Mouse (Mus musculus) urinary bladder, postnatal 4 days (tissue): ENCODE measurements around the gene Prss16.
A peak's percentile ranks its signal among the peaks of the same experiment; 100 is the strongest.

Experiments
- DNase-seq, 2 experiments: peaks; one replicate each; pipeline ENCODE4 v3.0.0; 2021 to 2022; ENCODE audit warnings: low spot score in 2 of 2

The Prss16 gene

DNA sequence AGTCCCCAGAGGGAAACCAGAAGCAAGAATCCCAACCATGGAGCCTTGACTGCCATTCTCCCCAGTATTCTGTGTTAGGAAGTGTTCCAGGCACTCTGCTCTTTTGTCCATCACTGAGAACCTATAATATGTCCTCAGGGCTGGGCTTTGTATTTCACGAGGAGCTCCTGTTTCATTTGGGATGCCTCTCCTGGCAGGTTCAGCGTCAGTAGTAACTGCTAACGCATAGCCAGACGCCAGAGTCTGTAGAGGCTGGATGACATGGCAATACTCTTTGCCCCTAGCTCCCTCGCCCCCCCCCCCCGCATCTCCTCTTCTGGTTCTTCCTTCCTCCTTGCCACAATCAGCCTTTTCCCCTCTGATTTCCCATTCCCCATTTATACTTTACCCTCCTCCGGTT, at the start of gene Prss16:
Gene Prss16, minus strand, starts transcription at position 101 of the 400 bp plus-strand sequence.
- DNase-seq = no peak

DNA sequence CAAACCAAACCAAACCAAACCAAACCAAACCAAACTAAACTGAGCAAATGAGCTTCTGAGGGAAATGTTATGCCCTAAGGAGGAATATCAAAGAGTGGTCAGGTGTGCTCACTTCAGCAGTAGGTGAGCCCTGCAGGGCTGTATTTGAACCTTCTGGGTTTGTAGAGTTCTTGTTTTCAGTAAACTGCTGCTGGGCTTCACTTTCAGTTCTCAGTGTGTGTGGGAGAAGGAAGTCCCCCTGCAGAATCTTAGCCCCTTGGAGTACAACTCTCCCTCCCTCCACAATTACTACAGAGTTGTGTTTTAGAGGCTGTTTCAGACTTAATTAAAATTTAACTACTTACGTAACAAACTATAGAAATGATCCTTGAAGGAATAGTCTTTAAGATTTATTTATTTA, 44.2 kb upstream of the Prss16 start:
- DNase-seq = no peak

DNA sequence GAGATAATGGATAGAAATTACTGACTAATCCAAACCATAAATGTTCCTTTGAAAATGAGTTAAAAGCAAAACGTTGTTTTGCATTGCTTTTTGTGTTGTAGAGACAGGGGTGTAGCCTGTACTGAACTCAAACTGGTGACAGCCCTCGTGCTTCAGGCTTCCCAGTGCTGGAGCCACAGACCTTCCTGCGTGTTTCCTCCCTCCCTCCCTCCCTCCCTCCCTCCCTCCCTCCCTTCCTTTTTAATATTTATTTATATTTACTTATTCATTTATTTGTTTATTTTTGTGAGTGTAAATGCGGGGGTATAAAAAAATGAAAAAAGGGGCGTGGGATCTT, 41.9 kb upstream of the Prss16 start:
- no peak for DNase-seq

DNA sequence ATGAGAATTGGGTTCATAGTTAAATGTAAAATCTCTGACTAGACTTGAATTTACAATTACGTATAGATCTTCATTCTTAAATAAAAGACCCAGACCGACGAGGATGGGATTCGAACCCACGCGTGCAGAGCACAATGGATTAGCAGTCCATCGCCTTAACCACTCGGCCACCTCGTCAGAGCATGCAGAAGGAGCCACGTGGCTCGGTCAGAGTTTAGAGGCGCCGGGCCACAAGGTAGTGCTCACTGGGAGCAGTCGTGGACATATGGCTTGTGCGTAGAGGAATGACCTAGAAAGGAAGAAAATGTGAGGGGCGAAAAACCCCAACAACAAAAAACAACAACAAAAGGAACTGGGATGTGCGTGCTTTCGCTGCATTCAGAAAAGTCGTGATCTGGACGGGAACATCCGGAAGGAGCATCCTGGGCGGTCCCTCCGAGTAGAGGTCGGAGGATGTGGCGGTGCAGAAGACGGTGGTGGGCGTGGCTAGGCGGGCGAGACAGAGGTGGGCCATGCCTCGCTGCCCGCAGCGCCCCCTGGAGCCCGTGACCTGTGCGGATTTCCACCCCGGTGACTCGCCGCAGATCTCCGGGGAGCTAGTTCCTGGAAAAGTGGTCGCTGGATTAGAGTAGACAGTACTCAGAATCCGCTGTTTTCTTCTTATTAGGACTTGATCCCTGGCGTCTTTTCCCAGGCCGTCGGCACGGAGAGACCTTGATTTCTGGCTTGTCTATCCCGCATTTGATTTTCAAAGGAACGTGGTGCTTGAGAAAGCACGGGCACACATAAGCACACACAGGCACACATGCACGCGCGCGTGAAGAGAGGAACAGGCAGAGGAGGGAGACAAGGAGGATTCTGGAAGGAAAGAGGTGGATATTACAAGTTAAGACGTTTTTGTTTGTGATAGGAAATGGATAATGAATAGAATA, 41.3 kb upstream of the Prss16 start:
- peak; percentile 85 to 91 for DNase-seq

DNA sequence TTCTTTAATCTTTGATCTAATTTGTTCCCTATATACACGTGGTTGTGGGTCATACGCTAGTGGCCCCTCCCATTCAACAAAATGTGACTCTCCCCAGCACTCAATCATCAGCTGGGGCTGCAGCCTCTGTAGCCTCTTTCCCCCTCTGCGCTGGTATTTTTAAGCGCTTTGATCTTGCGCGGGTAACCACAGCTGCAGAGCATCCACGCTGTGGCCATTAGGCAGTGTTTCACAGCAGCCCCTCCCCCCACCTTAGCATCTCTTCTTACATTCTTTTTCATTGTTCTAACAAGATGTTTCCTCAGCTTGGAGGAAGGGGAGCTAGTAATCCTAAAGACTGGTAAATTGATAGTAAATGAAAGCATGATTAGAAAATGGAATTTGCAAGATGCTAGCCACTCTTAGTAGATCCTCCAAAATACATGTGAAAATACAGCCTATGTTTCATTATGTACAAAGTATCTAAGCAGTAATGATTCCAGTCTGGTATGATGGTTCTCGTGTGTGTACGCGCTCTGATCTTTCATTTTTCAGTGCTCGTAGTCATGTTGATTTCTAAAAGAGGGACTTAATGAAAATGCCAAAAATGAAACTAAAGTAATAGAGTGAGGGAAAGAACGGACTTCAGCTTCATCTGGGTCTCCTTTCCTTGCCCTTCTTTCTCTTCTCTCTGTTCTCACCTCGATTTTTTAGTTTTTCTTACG, 40.3 kb upstream of the Prss16 start:
- DNase-seq = no peak

DNA sequence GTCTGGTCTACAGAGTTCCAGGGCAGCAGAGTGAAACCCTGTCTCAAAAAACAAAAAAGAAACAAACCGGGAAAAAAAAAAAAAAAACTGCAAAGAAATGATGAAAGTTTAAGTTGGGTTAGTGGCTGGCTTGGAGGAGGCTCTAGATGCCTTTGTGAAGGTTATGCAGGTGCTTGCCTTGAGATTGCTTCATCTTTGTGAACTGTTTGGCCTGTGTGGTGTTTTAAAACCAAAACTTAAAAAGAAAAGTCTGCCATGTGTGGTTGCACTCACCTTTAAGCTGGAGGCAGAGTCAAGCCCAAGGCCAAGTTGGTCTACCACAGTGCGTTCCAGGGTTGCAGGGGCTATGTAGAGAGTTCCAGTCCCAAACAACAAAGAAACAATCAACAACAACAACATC, 39.5 kb upstream of the Prss16 start:
- no peak for DNase-seq

DNA sequence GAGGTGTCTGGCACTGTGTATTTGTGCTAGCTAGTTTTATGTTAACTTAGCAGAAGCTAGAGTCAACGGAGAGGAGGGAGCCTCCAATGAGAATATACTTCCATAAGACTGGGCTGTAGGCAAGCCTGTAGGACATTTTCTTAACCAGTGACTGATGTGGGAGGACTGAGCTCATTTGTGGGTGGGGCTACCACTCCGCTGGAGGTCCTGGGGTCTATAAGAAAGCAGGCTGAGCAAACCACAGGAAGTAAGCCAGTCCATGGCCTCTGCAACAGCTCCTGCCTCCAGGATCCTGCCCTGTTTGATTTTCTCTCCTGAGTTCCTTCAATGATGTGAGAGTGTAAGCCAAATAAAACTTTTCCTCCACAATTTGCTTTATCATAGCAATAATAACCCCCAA, 35.8 kb upstream of the Prss16 start:
- DNase-seq = no peak

DNA sequence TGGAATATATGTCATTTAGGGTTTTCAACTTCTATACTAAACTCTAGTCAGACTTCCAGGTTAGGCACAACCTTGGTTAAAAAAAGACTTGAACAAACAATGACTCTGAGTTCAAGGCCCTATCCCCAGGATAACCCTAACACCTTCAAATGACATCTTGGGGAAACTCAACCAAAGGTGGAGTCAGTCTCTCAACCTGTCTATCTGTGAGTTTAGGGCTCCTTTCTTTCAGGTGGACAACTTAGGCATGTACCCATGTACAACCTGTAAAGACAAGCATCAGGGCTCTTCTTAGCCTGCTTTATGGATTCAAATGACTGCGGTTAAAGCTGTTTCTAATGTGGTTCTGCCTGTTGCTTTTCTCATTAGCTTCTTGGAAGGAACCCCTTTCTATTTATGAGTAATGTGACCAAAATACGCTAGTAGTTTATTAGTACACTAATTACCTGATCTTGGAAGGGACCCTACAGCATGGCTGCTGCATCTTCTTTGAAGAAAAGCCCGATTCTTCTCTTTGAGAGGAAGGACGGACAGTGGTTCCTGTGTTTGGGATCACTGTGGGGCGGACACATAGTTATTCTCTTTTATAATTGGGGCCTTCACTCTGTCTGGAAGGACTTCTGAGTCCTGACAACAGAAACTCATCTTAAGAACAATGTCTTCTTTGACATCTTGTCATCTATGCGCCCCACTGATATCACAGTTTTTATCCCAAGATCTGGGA, 35.1 kb upstream of the Prss16 start:
- no peak for DNase-seq

DNA sequence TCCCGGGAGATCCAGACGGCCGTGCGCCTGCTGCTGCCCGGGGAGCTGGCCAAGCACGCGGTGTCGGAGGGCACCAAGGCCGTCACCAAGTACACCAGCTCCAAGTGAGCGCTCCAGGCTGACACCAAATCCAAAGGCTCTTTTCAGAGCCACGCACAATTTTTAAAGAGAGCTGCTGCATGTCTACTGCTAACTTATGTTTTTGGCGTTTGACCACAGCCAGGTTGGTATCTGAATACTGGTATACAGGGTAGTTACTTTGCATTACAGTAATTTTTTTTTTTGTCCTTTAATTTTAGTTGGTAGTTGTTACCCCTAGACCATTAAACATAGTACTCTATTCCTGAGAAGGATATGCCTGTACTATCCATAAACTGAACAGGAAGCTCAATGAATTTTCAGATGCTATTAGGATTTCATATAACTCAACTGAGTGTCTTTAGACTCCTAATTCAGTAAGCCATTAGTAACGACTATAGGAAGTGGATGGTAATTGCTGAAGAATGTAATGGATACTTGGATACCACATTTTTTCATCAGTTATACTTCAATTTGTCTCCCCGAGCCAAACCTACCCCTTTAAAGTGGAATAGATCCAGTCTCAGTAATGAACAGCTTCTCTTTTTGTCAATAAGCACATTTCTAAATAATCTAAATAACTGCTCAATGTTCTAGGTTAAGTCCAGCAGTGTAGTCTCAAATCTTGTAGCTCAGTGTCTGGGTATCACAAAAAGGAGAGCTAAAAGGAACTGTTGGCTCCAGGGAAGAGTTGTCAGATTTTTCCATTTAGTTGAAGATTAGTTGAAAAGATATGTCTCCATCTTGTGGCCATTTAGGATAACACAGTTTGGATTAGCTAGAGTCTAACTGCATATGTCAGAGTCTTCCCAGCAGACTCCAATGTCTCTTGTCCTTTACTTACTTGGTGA, 34.2 kb upstream of the Prss16 start:
- no peak for DNase-seq

DNA sequence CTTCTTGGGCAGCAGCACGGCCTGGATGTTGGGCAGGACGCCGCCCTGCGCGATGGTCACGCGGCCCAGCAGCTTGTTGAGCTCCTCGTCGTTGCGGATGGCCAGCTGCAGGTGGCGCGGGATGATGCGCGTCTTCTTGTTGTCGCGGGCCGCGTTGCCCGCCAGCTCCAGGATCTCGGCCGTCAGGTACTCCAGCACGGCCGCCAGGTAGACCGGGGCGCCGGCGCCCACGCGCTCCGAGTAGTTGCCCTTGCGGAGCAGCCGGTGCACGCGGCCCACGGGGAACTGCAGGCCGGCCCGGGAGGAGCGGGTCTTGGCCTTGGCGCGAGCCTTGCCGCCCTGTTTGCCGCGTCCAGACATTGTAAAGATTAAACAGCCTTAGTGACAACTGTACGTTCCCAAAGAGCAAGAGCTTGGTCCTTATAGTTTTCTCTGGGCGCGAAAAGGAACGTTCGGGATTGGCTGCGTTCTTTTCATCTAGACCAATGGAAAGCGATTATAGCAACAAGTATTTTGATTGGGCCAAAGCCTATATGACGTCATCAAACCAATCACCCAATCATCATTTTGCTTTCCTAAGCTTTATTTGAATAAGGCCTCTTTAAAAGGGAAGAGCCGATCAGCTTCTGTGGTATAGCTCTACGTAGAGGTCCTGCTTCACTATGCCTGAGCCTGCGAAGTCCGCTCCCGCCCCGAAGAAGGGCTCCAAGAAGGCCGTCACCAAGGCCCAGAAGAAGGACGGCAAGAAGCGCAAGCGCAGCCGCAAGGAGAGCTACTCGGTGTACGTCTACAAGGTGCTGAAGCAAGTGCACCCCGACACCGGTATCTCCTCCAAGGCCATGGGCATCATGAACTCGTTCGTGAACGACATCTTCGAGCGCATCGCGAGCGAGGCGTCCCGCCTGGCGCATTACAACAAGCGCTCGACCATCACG, 33.3 kb upstream of the Prss16 start, which contains the start of the genes Hist1h2ag and Hist1h2bj:
Gene Hist1h2ag, minus strand, starts transcription at position 377 of the 935 bp plus-strand sequence.
Gene Hist1h2bj, plus strand, starts transcription at position 647 of the 935 bp plus-strand sequence.
- DNase-seq = peak; percentile 73 to 75

DNA sequence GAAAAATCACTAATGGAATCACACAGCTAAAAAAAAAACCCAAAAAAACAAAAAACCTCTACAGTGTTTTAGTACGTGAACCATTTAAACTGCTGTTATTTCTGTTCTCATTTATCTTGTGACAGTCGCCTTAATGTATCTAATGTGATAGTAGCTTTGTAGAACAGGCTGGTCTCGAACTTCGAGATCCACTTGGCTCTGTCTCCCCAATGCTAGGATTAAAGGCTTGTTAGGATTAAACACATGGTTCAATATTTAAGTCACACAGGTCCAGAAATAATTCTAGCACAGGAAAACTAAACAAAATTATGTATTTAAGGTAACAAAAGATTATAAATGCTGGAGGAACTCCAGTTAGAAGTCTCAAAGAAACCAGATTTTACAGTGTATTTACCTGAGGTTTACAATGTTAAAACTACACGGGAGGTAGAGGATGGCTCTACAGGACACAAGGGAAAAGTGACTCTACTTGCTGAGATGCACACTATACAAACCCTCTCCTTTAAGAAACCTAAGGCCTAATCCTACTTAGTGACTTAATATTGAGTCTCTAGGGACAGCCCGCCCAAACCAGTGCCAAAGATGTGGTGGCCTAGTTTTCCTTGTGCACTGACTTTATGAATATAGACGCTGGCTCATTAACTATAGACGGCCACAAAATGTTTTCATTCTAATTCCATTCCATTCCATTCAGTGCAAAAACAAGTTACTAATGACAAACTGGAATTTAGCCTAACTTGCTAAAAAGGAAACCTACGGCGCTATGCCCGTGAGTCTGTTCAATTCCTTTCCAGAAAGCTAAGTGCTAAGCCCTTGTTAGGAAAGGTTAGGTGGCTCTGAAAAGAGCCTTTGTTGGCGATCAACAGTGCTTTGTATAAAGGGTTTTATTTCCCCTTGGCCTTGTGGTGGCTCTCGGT, 32.4 kb upstream of the Prss16 start:
- no peak for DNase-seq

DNA sequence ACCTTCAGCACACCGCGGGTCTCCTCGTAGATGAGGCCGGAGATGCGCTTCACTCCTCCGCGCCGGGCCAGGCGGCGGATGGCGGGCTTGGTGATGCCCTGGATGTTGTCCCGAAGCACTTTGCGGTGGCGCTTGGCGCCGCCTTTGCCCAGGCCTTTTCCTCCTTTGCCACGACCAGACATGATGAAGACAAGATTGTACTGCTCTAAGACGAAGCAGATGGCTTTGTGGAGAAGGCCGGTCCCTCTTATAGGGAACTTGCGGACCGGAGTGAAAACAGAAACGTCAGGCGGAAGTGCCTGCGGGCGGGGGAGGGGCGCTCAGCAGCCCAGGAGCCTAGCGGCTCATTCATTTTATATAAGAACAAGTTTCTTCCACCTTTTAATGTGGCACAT, 31.6 kb upstream of the Prss16 start, which contains the start of gene Hist1h4i:
Gene Hist1h4i, minus strand, starts transcription at position 221 of the 395 bp plus-strand sequence.
- DNase-seq = peak; percentile 92 to 95

DNA sequence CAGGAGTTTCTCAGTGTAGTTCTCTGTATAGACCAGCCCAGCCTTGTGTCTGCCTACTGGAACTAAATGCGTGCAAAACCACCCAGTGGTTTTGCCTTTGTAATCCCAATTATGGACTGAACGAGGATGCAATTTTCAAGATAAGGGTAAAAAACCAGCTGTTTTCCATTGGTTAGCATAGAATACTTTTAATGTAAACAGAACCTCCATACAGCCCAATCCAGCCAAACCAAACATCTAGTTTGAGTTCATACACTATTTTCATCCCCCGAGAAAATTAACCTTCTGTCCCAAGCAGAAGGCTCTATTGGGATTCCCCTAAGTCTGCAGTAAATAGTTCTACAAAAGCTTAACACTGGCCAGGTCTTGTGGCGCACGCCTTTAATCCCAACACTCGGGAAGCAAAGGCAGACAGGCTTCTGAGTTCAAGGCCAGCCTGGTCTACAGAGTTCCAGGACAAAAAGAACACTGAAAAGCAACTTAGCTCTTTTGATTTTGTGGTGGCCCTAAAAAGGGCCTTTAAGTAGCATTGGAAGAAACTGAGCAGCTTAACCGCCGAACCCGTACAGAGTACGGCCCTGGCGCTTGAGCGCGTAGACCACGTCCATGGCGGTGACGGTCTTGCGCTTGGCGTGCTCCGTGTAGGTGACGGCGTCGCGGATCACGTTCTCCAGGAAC, 31.1 kb upstream of the Prss16 start:
- no peak for DNase-seq

DNA sequence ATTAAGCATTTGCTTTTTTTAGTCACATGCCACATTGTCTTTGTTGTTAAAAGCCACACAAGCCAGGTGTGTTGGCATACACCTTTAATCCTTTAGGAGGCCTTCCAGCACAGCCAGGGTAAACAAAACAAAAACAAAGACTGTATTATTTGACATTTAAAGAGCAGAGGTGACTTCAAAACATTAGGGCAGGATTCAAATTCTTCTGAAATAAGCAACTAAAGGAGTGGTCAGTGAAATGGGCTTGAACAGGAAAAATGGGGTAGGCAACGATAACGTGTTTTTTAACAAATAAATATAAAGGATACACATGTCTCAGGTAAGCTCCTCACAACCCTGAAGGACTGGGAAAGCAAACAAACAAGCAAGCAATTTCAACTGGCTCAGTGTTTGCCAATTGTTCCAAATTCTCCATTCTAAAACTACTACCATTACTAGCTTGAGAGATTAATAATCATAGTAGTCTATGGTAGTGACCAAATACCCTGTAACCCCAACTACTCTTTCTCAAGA, 30.5 kb upstream of the Prss16 start:
- DNase-seq = no peak

DNA sequence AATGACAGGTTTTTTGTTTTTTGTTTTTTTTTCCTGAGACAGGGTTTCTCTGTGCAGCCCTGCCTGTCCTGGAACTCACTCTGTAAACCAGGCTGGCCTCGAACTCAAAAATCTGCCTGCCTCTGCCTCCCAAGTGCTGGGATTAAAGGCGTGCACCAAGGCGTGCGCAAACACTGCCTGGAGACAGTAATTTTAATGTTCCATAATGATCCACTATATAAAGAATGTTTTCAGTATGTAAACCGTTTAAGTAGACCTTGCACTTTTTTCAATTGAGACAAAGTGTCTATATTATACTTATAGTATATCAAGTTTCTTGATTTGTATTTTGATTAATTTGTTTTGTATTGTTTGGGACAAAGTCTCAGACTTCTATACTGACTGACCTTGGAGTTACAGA, 29.8 kb upstream of the Prss16 start:
- no peak for DNase-seq

DNA sequence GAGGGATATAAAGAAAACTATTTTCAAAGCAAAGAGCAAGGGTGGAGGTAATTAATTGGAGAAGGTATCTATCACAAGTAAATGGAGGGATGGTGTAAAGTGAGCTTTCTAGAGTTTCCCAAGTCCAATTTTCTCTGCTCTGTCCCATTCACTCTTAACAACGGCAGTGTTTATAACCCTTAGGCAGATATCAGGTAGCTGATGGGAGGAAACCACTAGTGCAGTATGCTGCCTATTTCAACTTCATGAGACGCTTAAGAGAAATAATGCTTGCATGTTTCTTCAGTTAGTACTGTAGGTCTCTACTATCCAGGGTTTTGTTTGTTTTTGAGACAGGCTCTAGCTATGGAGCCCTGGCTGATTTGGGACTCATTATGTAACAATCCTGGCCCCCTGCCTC, 27.9 kb upstream of the Prss16 start:
- DNase-seq = no peak

DNA sequence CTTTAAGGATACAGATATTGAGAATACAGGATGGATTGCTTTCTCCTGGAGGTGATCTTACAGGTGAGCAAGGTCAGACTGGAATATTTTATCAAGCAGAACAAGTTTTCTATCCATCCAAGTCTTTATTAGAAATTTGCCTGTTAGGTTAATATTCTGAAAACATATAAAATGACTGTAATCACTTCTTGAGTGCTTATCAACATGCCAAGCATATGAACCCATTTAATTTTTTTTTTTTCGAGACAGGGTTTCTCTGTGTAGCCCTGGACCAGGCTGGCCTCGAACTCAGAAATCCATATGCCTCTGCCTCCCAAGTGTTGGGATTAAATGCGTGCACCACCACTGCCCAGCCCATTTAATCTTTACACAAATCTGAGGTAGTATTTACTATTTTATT, 27.4 kb upstream of the Prss16 start:
- no peak for DNase-seq
